Mouse (Mus musculus): ENCODE results near the gene Actg1.

DNA sequence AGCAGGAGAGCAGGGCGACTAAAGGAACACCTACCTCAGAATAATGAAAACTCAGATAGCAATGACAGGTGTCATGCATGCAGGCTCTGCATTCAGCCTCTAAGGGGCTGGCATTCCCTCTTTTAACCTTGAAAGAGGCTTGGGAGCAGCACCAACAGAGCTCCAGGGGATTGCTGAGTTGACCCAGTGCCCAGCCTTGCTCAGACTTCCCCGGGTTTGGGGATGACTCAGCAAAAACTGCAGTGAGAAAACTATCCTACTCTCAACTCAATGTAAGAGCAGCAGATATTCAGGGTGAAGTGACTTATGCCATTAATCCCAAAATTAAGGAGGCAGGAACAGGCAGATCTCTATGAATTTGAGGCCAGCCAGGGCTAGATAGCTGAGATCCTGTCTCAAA is 38.8 kb upstream of the Actg1 start:
- TF ChIP-seq EP300 (IDR thresholded peaks at IDR 0.05; ENCODE audit: low read depth), result no peak
- no peak for TF ChIP-seq CTCF (IDR thresholded peaks at IDR 0.05; ENCODE audit: low read depth)

Data from heart, postnatal 0 days (tissue).